Mouse (Mus musculus) neural tube, embryonic 12.5 days (tissue): ENCODE results near the gene Slit2. TPM values are rescaled to one million over a fixed set of nuclear protein-coding genes. Genes with fewer than 3 reads are reported as not detected.
"Not testable (repeated sequence)": the region's sequence is repeated elsewhere in the genome, so short reads cannot be mapped to it uniquely, and the experiment has no call there.

Experiments used
- ATAC-seq: fragments of 200-750 bp; cut with Nextera tagmentation; 2 replicates; pipeline ENCODE4 v1.8.0; 2017; ENCODE audit warnings: low read depth, mild to moderate bottlenecking, moderate TSS enrichment, moderate library complexity; ENCODE audit not compliant: low FRiP score
- H3K27ac ChIP-seq: fragments of 300-500 bp; sonication (generic); 2 replicates; pipeline ENCODE4 v1.5.1; 2016
- H3K27me3 ChIP-seq: fragments of 300-500 bp; sonication (generic); replicated peaks from 2 replicates; pipeline ENCODE4 v1.6.1; 2016; ENCODE audit warnings: mild to moderate bottlenecking
- H3K36me3 ChIP-seq: fragments of 300-500 bp; sonication (generic); 2 replicates; pipeline ENCODE4 v1.6.1; 2016; ENCODE audit warnings: mild to moderate bottlenecking
- H3K4me1 ChIP-seq: fragments of 300-500 bp; sonication (generic); 2 replicates; pipeline ENCODE4 v1.6.1; 2016
- H3K4me2 ChIP-seq: fragments of 300-500 bp; sonication (generic); replicated peaks from 2 replicates; pipeline ENCODE4 v1.6.1; 2016; ENCODE audit warnings: mild to moderate bottlenecking
- H3K4me3 ChIP-seq: fragments of 300-500 bp; sonication (generic); 2 replicates; pipeline ENCODE4 v1.5.1; 2016
- H3K9ac ChIP-seq: fragments of 300-500 bp; sonication (generic); 2 replicates; pipeline ENCODE4 v1.6.1; 2016; ENCODE audit warnings: mild to moderate bottlenecking
- H3K9me3 ChIP-seq: fragments of 300-500 bp; sonication (generic); 2 replicates; pipeline ENCODE4 v1.6.1; 2016; ENCODE audit warnings: mild to moderate bottlenecking
- WGBS: fragments of 180-500 bp; shearing (Covaris S2); methylation state at CpG from one replicate; pipeline ENCODE4 v1.1.7; 2016; 5-methylcytosine and 5-hydroxymethylcytosine counted together
- polyA plus RNA-seq: library from polyadenylated mRNA; unstranded; fragments of >200 nt; fragmentation: Nextera tagmentation; extraction: Ambion mirVana; gene quantifications from 2 replicates; pipeline ENCODE4 v1.2.1, GENCODE M21; 2016

Gene Slit2
- polyA plus RNA-seq, 1 experiment from 2014 or later = 96.3 TPM

- H3K27me3 ChIP-seq = no peaks in the 10 kb centered on the region
- ATAC-seq = peak; percentile 67; the same call in 1 of the 2 replicates
- 0 out of 2 replicates have a peak, but pooled peaks cover 3% of the 10 kb centered on the region for H3K4me1 ChIP-seq
- H3K27ac ChIP-seq = peak overlapping the region; percentile 4; the same call in 1 of the 2 replicates
- 44% methylated on average over 9 of the region's 9 CpGs for WGBS
- H3K4me3 ChIP-seq = 0 out of 2 replicates have a peak overlapping the region, but pooled peaks have one; percentile 11
- H3K36me3 ChIP-seq = no peaks in the 10 kb centered on the region
- H3K9ac ChIP-seq = no peak overlapping the region
- H3K9me3 ChIP-seq = no peaks in the 10 kb centered on the region
- H3K4me2 ChIP-seq = peak overlapping the region; percentile 37
These were observed 198.8 kb downstream of the Slit2 start for GRCm38 (mm10) chr5:48181646-48182302.

- Histone ChIP-seq H3K4me2 (no peak overlapping the region), H3K27ac (no peak overlapping the region), H3K4me3 (no peak overlapping the region), H3K27me3 (no peaks in the 10 kb centered on the region), H3K9ac (no peak overlapping the region), H3K4me1 (0 out of 2 replicates have a peak, but pooled peaks cover 3% of the 10 kb centered on the region), H3K36me3 (no peaks in the 10 kb centered on the region), H3K9me3 (no peaks in the 10 kb centered on the region)
- ATAC-seq = no peak
- WGBS = 92% methylated on average over 8 of the region's 8 CpGs
These were observed 201.4 kb downstream of the Slit2 start for GRCm38 (mm10) chr5:48184358-48184757.

- H3K36me3 ChIP-seq = peaks cover 4% of the 10 kb centered on the region; the same call in 1 of the 2 replicates
- H3K4me3 ChIP-seq = no peak overlapping the region
- H3K9me3 ChIP-seq = no peaks in the 10 kb centered on the region
- H3K27me3 ChIP-seq = no peaks in the 10 kb centered on the region
- H3K27ac ChIP-seq = no peak overlapping the region
- no peak overlapping the region for H3K9ac ChIP-seq
- H3K4me2 ChIP-seq = no peak overlapping the region
- ATAC-seq = no peak
- H3K4me1 ChIP-seq = no peaks in the 10 kb centered on the region
- WGBS = 90% methylated on average over 4 of the region's 4 CpGs
These were observed 204.9 kb downstream of the Slit2 start for GRCm38 (mm10) chr5:48187819-48188218.

GRCm38 (mm10) chr5:48199380-48199779, 216.4 kb downstream of the Slit2 start:
- H3K27ac ChIP-seq = no peak overlapping the region
- no peaks in the 10 kb centered on the region for H3K4me1 ChIP-seq
- no peak overlapping the region for H3K9ac ChIP-seq
- H3K9me3 ChIP-seq = no peaks in the 10 kb centered on the region
- no peak overlapping the region for H3K4me2 ChIP-seq
- H3K36me3 ChIP-seq = no peaks in the 10 kb centered on the region; the same call in 1 of the 2 replicates
- no peaks in the 10 kb centered on the region for H3K27me3 ChIP-seq
- H3K4me3 ChIP-seq = no peak overlapping the region
- no peak for ATAC-seq

GRCm38 (mm10) chr5:48215248-48215647, 232.3 kb downstream of the Slit2 start:
- no peak overlapping the region for H3K9ac ChIP-seq
- no peak overlapping the region for H3K27ac ChIP-seq
- no peaks in the 10 kb centered on the region for H3K9me3 ChIP-seq
- H3K36me3 ChIP-seq = no peaks in the 10 kb centered on the region
- H3K4me3 ChIP-seq = no peak overlapping the region
- no peak for ATAC-seq
- 78% methylated on average over 2 of the region's 2 CpGs for WGBS
- H3K4me1 ChIP-seq = no peaks in the 10 kb centered on the region
- no peak overlapping the region for H3K4me2 ChIP-seq
- H3K27me3 ChIP-seq = no peaks in the 10 kb centered on the region

GRCm38 (mm10) chr5:48219624-48220155, 236.8 kb downstream of the Slit2 start:
- H3K27me3 ChIP-seq = no peaks in the 10 kb centered on the region
- ATAC-seq = no peak
- no peak overlapping the region for H3K27ac ChIP-seq
- H3K4me3 ChIP-seq = no peak overlapping the region
- WGBS = 79% methylated on average over 10 of the region's 10 CpGs
- H3K9me3 ChIP-seq = no peaks in the 10 kb centered on the region
- H3K4me2 ChIP-seq = no peak overlapping the region
- no peaks in the 10 kb centered on the region for H3K4me1 ChIP-seq
- H3K36me3 ChIP-seq = no peaks in the 10 kb centered on the region
- H3K9ac ChIP-seq = no peak overlapping the region

GRCm38 (mm10) chr5:48225500-48225899, 242.6 kb downstream of the Slit2 start:
- Histone ChIP-seq H3K4me3 (no peak overlapping the region), H3K4me2 (no peak overlapping the region), H3K27ac (no peak overlapping the region), H3K27me3 (no peaks in the 10 kb centered on the region), H3K9ac (no peak overlapping the region), H3K9me3 (no peaks in the 10 kb centered on the region), H3K4me1 (no peaks in the 10 kb centered on the region), H3K36me3 (no peaks in the 10 kb centered on the region)
- ATAC-seq = no peak
- 47% methylated on average over 2 of the region's 2 CpGs for WGBS

- Histone ChIP-seq H3K4me1 (no peaks in the 10 kb centered on the region), H3K27me3 (no peaks in the 10 kb centered on the region), H3K9me3 (no peaks in the 10 kb centered on the region), H3K27ac (no peak overlapping the region), H3K4me3 (no peak overlapping the region), H3K36me3 (no peaks in the 10 kb centered on the region), H3K9ac (no peak overlapping the region), H3K4me2 (no peak overlapping the region)
- no peak for ATAC-seq
- WGBS = 78% methylated on average over 6 of the region's 6 CpGs
These were observed 247.6 kb downstream of the Slit2 start for GRCm38 (mm10) chr5:48230430-48231080.

GRCm38 (mm10) chr5:48234728-48235127, 251.8 kb downstream of the Slit2 start:
- Histone ChIP-seq H3K9me3 (no peaks in the 10 kb centered on the region), H3K9ac (no peak overlapping the region), H3K4me3 (no peak overlapping the region), H3K27me3 (no peaks in the 10 kb centered on the region), H3K27ac (no peak overlapping the region), H3K36me3 (0 out of 2 replicates have a peak, but pooled peaks cover 3% of the 10 kb centered on the region), H3K4me1 (no peaks in the 10 kb centered on the region), H3K4me2 (no peak overlapping the region)
- WGBS = 72% methylated on average over 4 of the region's 4 CpGs
- ATAC-seq = no peak

GRCm38 (mm10) chr5:48235270-48235669, 252.3 kb downstream of the Slit2 start:
- WGBS = 84% methylated on average over 6 of the region's 6 CpGs
- H3K27me3 ChIP-seq = no peaks in the 10 kb centered on the region
- ATAC-seq = no peak
- H3K4me3 ChIP-seq = no peak overlapping the region
- H3K4me1 ChIP-seq = no peaks in the 10 kb centered on the region
- H3K4me2 ChIP-seq = no peak overlapping the region
- no peak overlapping the region for H3K27ac ChIP-seq
- H3K36me3 ChIP-seq = 0 out of 2 replicates have a peak, but pooled peaks cover 3% of the 10 kb centered on the region
- no peaks in the 10 kb centered on the region for H3K9me3 ChIP-seq
- no peak overlapping the region for H3K9ac ChIP-seq

GRCm38 (mm10) chr5:48240751-48241150, 257.8 kb downstream of the Slit2 start:
- WGBS = 38% methylated on average over 6 of the region's 6 CpGs
- not testable (repeated sequence) for H3K4me2 ChIP-seq, H3K4me1 ChIP-seq, H3K27ac ChIP-seq, H3K36me3 ChIP-seq, H3K9ac ChIP-seq, H3K9me3 ChIP-seq, H3K27me3 ChIP-seq, H3K4me3 ChIP-seq
- ATAC-seq = peak; percentile 77; the same call in 1 of the 2 replicates

- H3K9me3 ChIP-seq = no peaks in the 10 kb centered on the region
- H3K4me1 ChIP-seq = no peaks in the 10 kb centered on the region
- H3K4me3 ChIP-seq = no peak overlapping the region
- WGBS = 68% methylated on average over 4 of the region's 4 CpGs
- H3K27ac ChIP-seq = no peak overlapping the region
- no peak for ATAC-seq
- H3K27me3 ChIP-seq = no peaks in the 10 kb centered on the region
- peaks cover 4% of the 10 kb centered on the region; the same call in 1 of the 2 replicates for H3K36me3 ChIP-seq
- no peak overlapping the region for H3K4me2 ChIP-seq
- H3K9ac ChIP-seq = no peak overlapping the region
These were observed 265.4 kb downstream of the Slit2 start for GRCm38 (mm10) chr5:48248327-48248726.
